Mouse (Mus musculus) bone marrow macrophage, adult 2 months (primary cell): ENCODE measurements around the gene Dvl1. TPM values are rescaled to one million over a fixed set of nuclear protein-coding genes. Genes with fewer than 3 reads are reported as not detected.
A peak's percentile ranks its signal among the peaks of the same experiment; 100 is the strongest.

ENCODE experiments used
- H3K27ac ChIP-seq: 2 replicates; pipeline ENCODE4 v1.5.1; 2012; ENCODE audit warnings: low read depth, low read length; ENCODE audit not compliant: insufficient read depth
- H3K4me1 ChIP-seq: 2 replicates; pipeline ENCODE4 v1.6.1; 2012; ENCODE audit warnings: low read length; ENCODE audit not compliant: control insufficient read depth, insufficient read depth
- H3K4me3 ChIP-seq: 2 replicates; pipeline ENCODE4 v1.5.1; 2012; ENCODE audit warnings: mild to moderate bottlenecking, low read length, moderate library complexity; ENCODE audit not compliant: insufficient read depth
- CTCF ChIP-seq: IDR thresholded peaks from 2 replicates; pipeline ENCODE4 v1.5.1; 2012; ENCODE audit warnings: low read depth, mild to moderate bottlenecking, low read length, moderate library complexity
- POLR2A ChIP-seq: IDR thresholded peaks from 2 replicates; pipeline ENCODE4 v1.6.1; 2012; ENCODE audit warnings: mild to moderate bottlenecking, low read depth, low read length, borderline replicate concordance
- polyA plus RNA-seq: library from polyadenylated mRNA; stranded (reverse); fragments of >200 nt; gene quantifications from 2 replicates; pipeline ENCODE4 v1.2.4, GENCODE M21; 2012; ENCODE audit not compliant: missing spikeins, insufficient read depth, insufficient read length

Dvl1 gene
- polyA plus RNA-seq, 1 experiment, result 20.9 TPM

GRCm38 (mm10) chr4:155869317-155870033, 22.3 kb downstream of the Dvl1 start, which contains the start of the genes Cptp and Ints11:
Gene Cptp, minus strand, starts transcription at chr4:155869440.
Gene Ints11, plus strand, starts transcription at chr4:155869546.
- H3K27ac ChIP-seq, result 0 out of 2 replicates have a peak within 1 kb of the TSS, but pooled peaks have one; percentile 3
- peaks cover 6% of the 10 kb centered on the region for H3K4me1 ChIP-seq

DNA sequence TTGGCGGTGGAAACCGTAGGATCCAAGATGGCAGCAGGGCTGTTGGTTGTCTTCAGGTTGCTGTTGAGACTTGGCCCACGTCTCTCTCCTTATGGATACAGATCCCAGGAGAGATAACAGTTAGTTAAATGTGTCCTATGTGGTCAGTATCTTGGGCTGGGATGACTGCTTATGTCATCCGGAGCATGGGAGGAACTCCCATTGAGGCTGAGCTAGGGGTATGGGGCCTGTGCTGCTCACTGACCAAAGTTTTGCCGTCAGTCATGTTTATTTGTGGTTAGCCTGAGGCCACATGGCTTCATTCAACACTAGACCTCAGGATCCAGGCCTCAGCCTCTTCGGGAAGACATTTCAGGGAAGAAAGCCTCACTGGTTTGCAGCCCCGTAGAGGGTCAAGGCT, 24.2 kb downstream of the Dvl1 start:
- no peak for TF ChIP-seq POLR2A
- TF ChIP-seq CTCF, result no peak
- H3K4me1 ChIP-seq, result peaks cover 6% of the 10 kb centered on the region
- H3K4me3 ChIP-seq, result no peak overlapping the region
- no peak overlapping the region for H3K27ac ChIP-seq

More at GRCm38 (mm10) chr4:155869317-155870033, 22.3 kb downstream of the Dvl1 start, which contains the start of the genes Cptp and Ints11:
- H3K4me3 ChIP-seq, result peak within 1 kb of the TSS; percentile 96
- TF ChIP-seq POLR2A (no peak), CTCF (no peak)

DNA sequence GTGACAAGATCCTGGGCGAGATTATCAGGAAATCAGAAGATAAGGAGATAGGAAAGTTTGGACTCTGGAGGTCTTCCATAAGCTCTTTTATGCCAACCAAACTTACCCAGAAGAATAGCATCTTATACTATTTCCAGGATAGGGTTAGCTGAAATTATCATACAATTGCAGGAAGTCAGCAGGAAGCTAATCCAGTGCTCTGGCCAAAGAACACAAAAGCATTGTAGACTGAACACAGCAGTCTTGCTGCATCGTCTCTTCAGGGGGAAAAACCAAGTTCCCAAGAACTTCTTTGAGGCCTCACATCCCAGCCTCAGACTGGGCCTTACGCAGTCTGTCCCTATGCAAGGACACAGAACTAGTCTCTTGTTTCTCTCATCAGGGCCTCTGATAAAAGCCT, 36.4 kb downstream of the Dvl1 start:
- no peaks in the 10 kb centered on the region for H3K4me1 ChIP-seq
- H3K27ac ChIP-seq, result no peak overlapping the region
- TF ChIP-seq CTCF (no peak), POLR2A (no peak)
- no peak overlapping the region for H3K4me3 ChIP-seq

GRCm38 (mm10) chr4:155886330-155886729, 39.1 kb downstream of the Dvl1 start:
- Histone ChIP-seq H3K4me1 (no peaks in the 10 kb centered on the region), H3K27ac (no peak overlapping the region), H3K4me3 (no peak overlapping the region)
- TF ChIP-seq POLR2A (no peak), CTCF (no peak)

GRCm38 (mm10) chr4:155887674-155888073, 40.5 kb downstream of the Dvl1 start:
- Histone ChIP-seq H3K4me3 (no peak overlapping the region), H3K27ac (no peak overlapping the region)

GRCm38 (mm10) chr4:155888181-155888580, 41.0 kb downstream of the Dvl1 start:
- Histone ChIP-seq H3K4me1 (peaks cover 1% of the 10 kb centered on the region), H3K4me3 (no peak overlapping the region), H3K27ac (no peak overlapping the region)
- TF ChIP-seq POLR2A (no peak), CTCF (no peak)

More at GRCm38 (mm10) chr4:155887674-155888073, 40.5 kb downstream of the Dvl1 start:
- H3K4me1 ChIP-seq, result no peaks in the 10 kb centered on the region
- TF ChIP-seq CTCF (no peak), POLR2A (no peak)

DNA sequence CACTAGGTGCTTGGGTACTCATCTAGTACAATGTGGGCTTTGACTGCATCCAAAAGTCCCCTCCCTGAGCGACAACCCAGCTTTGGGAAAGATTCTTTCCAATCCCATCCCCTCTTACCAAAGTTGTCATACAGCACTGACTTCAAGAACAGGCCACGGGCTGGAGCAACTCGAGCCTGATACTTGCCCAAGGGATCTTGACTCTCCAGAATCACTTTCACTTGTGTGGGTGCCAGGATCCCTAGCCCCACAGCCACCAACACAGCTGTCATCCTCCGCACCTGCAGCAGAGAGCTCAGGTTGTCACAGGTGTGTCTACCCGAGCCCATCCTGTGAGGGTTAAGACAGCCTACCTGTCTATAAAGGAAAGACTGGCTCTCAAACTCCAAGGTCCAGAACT, 42.1 kb downstream of the Dvl1 start:
- H3K4me1 ChIP-seq, result peaks cover 11% of the 10 kb centered on the region
- H3K27ac ChIP-seq, result no peak overlapping the region
- TF ChIP-seq POLR2A, result no peak
- TF ChIP-seq CTCF, result no peak
- no peak overlapping the region for H3K4me3 ChIP-seq

DNA sequence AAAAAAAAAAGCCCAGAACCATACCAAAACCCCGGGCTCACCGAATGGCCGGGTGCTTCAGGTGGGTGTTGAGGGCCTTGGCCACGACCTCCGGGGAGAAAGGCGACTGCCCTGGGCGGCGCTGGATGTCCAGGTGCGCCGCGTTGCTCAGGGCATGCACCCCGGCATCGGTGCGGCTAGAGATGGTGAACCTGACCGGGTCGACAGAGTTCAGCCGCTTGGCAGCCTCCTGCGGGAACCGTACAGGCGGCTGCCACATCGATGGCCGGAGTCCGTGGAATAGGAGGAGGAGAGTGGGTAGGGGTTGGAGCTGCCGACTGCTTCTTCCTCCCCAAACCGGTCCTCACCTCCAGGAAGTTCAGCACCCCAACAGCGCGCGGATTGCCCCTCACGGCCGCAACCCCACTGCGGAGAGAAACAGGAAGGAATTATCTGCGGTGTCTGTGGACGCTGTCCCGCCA, 43.8 kb downstream of the Dvl1 start:
- Histone ChIP-seq H3K4me3 (peak overlapping the region; percentile 88), H3K4me1 (peaks cover 28% of the 10 kb centered on the region), H3K27ac (no peak overlapping the region)
- no peak for TF ChIP-seq POLR2A
- no peak for TF ChIP-seq CTCF

GRCm38 (mm10) chr4:155891551-155892001, 44.4 kb downstream of the Dvl1 start, which contains the start of the genes Pusl1 and Acap3:
Gene Pusl1, minus strand, starts transcription at chr4:155891781.
Gene Acap3, plus strand, starts transcription at chr4:155891822.
- H3K4me3 ChIP-seq, result peak within 1 kb of the TSS; percentile 88
- TF ChIP-seq CTCF, result no peak
- no peak; the same call in 1 of the 2 replicates for TF ChIP-seq POLR2A
- peak within 1 kb of the TSS; percentile 89 for H3K27ac ChIP-seq
- H3K4me1 ChIP-seq, result peaks cover 30% of the 10 kb centered on the region

DNA sequence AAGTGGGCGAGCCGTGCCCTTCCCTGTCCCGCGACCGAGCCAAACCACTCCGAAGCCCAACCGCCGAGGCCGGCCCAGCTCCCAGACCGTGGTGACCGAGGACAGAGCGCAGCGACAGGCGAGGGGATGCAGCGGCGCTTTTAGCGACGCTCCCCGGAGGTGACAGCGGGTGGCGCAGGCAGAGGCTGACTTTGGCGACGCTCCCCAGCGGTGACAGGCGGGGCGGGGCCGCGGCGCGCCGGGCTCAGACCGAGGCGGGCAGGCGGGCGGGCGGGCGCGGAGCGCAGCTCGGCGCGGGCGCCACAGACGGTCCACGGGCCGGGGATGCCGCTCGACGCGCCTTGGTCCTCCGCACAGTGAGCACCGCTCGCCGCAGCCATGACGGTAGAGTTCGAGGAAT, 44.8 kb downstream of the Dvl1 start:
- H3K4me1 ChIP-seq, result peaks cover 30% of the 10 kb centered on the region
- peak overlapping the region; percentile 88 for H3K4me3 ChIP-seq
- H3K27ac ChIP-seq, result peak overlapping the region; percentile 89
- no peak for TF ChIP-seq POLR2A
- no peak for TF ChIP-seq CTCF
